ENCODE assay signal across 8 mouse cellular contexts in genomic region chrX:71556115-71556941, GRCm38 (mm10). TPM values are rescaled to one million over a fixed set of nuclear protein-coding genes. Genes with fewer than 3 reads are reported as not detected.
A peak's percentile ranks its signal among the peaks of the same experiment; 100 is the strongest.
DNase-seq lines count a peak whose midpoint lies in the region; ATAC-seq and TF ChIP-seq lines count a peak whose summit lies in the region.

No protein-coding gene starts in this region.

- no peak; a peak in 1 of 4 replicates for TF ChIP-seq POLR2A in MEL (IDR thresholded peaks at IDR 0.05; ENCODE audit: control insufficient read depth in 1 of 2, insufficient read depth in 1 of 2, low read depth in 1 of 2, low read length in 2 of 2, poor library complexity in 1 of 2)
- TF ChIP-seq POLR2A in testis, adult 2 months (IDR thresholded peaks at IDR 0.05; ENCODE audit: control insufficient read depth, low read depth, low read length), result no peak

- peak overlapping the region; percentile 66 for H3K4me2 ChIP-seq in heart, embryonic 16.5 days (ENCODE audit: low read depth, low read length)
- peak overlapping the region; percentile 42 for H3K4me2 ChIP-seq in midbrain, embryonic 14.5 days (ENCODE audit: low read length)

- no peak for TF ChIP-seq EP300 in MEL (IDR thresholded peaks at IDR 0.05; ENCODE audit: low read depth in 1 of 2, low read length in 2 of 2)

- peak; percentile 56 for ATAC-seq in heart, embryonic 16.5 days (replicated peaks; ENCODE audit: extremely low read depth, insufficient read depth, low FRiP score)
- peak; percentile 58 for ATAC-seq in midbrain, embryonic 14.5 days (ENCODE audit: low FRiP score, low TSS enrichment)

- WGBS in heart, embryonic 16.5 days, result 9% methylated on average over 52 of the region's 112 CpGs
- WGBS in midbrain, embryonic 14.5 days, result 28% methylated on average over 79 of the region's 112 CpGs

- peaks cover 11% of the 10 kb centered on the region for H3K79me2 ChIP-seq in MEL (ENCODE audit: control insufficient read depth, insufficient read depth, low read length, poor library complexity)

- peak overlapping the region; percentile 79 to 84 for H3K4me3 ChIP-seq in MEL (ENCODE audit: control insufficient read depth in 1 of 2, insufficient read depth in 1 of 2, low read depth in 2 of 2, low read length in 2 of 2)
- peak overlapping the region; percentile 77 for H3K4me3 ChIP-seq in heart, embryonic 16.5 days (ENCODE audit: low read length)
- peak overlapping the region; percentile 64 for H3K4me3 ChIP-seq in midbrain, embryonic 14.5 days (replicated peaks; ENCODE audit: low read depth, low read length)
- H3K4me3 ChIP-seq in testis, adult 2 months (ENCODE audit: control insufficient read depth, low read depth, low read length), result peak overlapping the region; percentile 84

- peaks cover 2 to 14% of the 10 kb centered on the region in 2 experiments for H3K36me3 ChIP-seq in MEL (ENCODE audit: control insufficient read depth in 1 of 2, insufficient read depth in 2 of 2, low read length in 2 of 2)
- peaks cover 4% of the 10 kb centered on the region; the same call in 1 of the 2 replicates for H3K36me3 ChIP-seq in heart, embryonic 16.5 days (ENCODE audit: control insufficient read depth, insufficient read depth)
- peaks cover 15% of the 10 kb centered on the region for H3K36me3 ChIP-seq in midbrain, embryonic 14.5 days (ENCODE audit: control insufficient read depth, insufficient read depth, low read length)
- no peaks in the 10 kb centered on the region for H3K36me3 ChIP-seq in testis, adult 2 months (ENCODE audit: control insufficient read depth, insufficient read depth, low read length)

- peak overlapping the region; percentile 75 for H3K27ac ChIP-seq in MEL (ENCODE audit: control insufficient read depth, low read depth, low read length)
- peak overlapping the region; percentile 79 for H3K27ac ChIP-seq in heart, embryonic 16.5 days (ENCODE audit: low read length)
- H3K27ac ChIP-seq in midbrain, embryonic 14.5 days (replicated peaks; ENCODE audit: low read depth, low read length), result peak overlapping the region; percentile 98
- H3K27ac ChIP-seq in testis, adult 2 months (ENCODE audit: control insufficient read depth, insufficient read depth, low read depth, low read length), result peak overlapping the region; percentile 88

- H3K27me3 ChIP-seq in MEL (ENCODE audit: control insufficient read depth in 1 of 2, insufficient read depth in 2 of 2, low read length in 2 of 2), result no peaks in the 10 kb centered on the region
- H3K27me3 ChIP-seq in heart, embryonic 16.5 days (ENCODE audit: control insufficient read depth, insufficient read depth, low read length), result no peaks in the 10 kb centered on the region
- no peaks in the 10 kb centered on the region for H3K27me3 ChIP-seq in midbrain, embryonic 14.5 days (ENCODE audit: control insufficient read depth, insufficient read depth, low read length)
- no peaks in the 10 kb centered on the region for H3K27me3 ChIP-seq in testis, adult 2 months (ENCODE audit: control insufficient read depth, insufficient read depth, low read length)

- no peaks in the 10 kb centered on the region for H3K9me3 ChIP-seq in MEL (replicated peaks; ENCODE audit: insufficient read depth, low read length)
- H3K9me3 ChIP-seq in heart, embryonic 16.5 days (replicated peaks; ENCODE audit: control insufficient read depth, low read length), result no peaks in the 10 kb centered on the region
- no peaks in the 10 kb centered on the region for H3K9me3 ChIP-seq in midbrain, embryonic 14.5 days (ENCODE audit: control insufficient read depth, low read length)

- TF ChIP-seq CTCF in MEL (IDR thresholded peaks at IDR 0.05 in 2 of 3, conservative IDR thresholded peaks at IDR 0.05 in 1 of 3; ENCODE audit: control insufficient read depth in 1 of 3, insufficient read depth in 1 of 3, low read depth in 2 of 3, low read length in 3 of 3, poor library complexity in 1 of 3, severe bottlenecking in 1 of 3), result no peak
- no peak for TF ChIP-seq CTCF in testis, adult 2 months (IDR thresholded peaks at IDR 0.05; ENCODE audit: control insufficient read depth, insufficient read depth, insufficient replicate concordance, low read depth, low read length)

- no peak for TF ChIP-seq RAD21 in MEL (IDR thresholded peaks at IDR 0.05; ENCODE audit: low read depth, low read length)

- DNase-seq in cerebellum, adult 11 months, result peak; percentile 8
- no peak for DNase-seq in cerebellum, adult 9-10 months
- DNase-seq in MEL (ENCODE audit: low read depth, low spot score), result no peak
- DNase-seq in embryo, embryonic 10.5 days (ENCODE audit: low spot score), result peak; percentile 22
- DNase-seq in kidney, postnatal 25 days, result peak; percentile 13 to 61
- DNase-seq in midbrain, embryonic 14.5 days, result peak; percentile 69

- peaks cover 3 to 4% of the 10 kb centered on the region in 2 experiments; a peak in 1 of 4 replicates for H3K4me1 ChIP-seq in MEL (ENCODE audit: control insufficient read depth in 1 of 2, insufficient read depth in 2 of 2, low read length in 2 of 2)
- 0 out of 2 replicates have a peak, but pooled peaks cover 2% of the 10 kb centered on the region for H3K4me1 ChIP-seq in heart, embryonic 16.5 days (ENCODE audit: control insufficient read depth, insufficient read depth, low read length)
- no peaks in the 10 kb centered on the region for H3K4me1 ChIP-seq in midbrain, embryonic 14.5 days (ENCODE audit: control insufficient read depth, insufficient read depth, low read length)
- H3K4me1 ChIP-seq in testis, adult 2 months (ENCODE audit: control insufficient read depth, insufficient read depth, low read length), result peaks cover 3% of the 10 kb centered on the region

- peak overlapping the region; percentile 87 for H3K9ac ChIP-seq in MEL (ENCODE audit: control insufficient read depth, low read depth, low read length, poor library complexity, severe bottlenecking)
- peak overlapping the region; percentile 89 for H3K9ac ChIP-seq in heart, embryonic 16.5 days (ENCODE audit: low read length)
- H3K9ac ChIP-seq in midbrain, embryonic 14.5 days (replicated peaks; ENCODE audit: low read length), result peak overlapping the region; percentile 89

TF ChIP-seq in MEL, 35 proteins besides CTCF, POLR2A, EP300 and RAD21:
- no peak for TF ChIP-seq ZMIZ1 (IDR thresholded peaks at IDR 0.05; ENCODE audit: low read depth, low read length)
- no peak for TF ChIP-seq KAT2A (conservative IDR thresholded peaks at IDR 0.05; ENCODE audit: low read depth, low read length)
- TF ChIP-seq BHLHE40 (IDR thresholded peaks at IDR 0.05; ENCODE audit: borderline replicate concordance, low read depth, low read length), result no peak
- TF ChIP-seq TAL1 (IDR thresholded peaks at IDR 0.05; ENCODE audit: low read length), result no peak

RNA-seq across cellular contexts. Expression of gene Hmgb3, which starts 0.6 kb away (rescaled TPM):
- 110 and 127 TPM in 2 replicates for total RNA-seq in MEL (2012; rRNA removed)
- polyA plus RNA-seq in MEL (2012; ENCODE audit: insufficient read depth in 1 of 2, insufficient read length in 2 of 2, low read depth in 1 of 2, low replicate concordance in 2 of 2, missing spikeins in 1 of 2), result 100 to 1,000 TPM in 1 of 2 experiments, not detected in 1; 181 TPM
- 152 and 160 TPM in 2 replicates for polyA plus RNA-seq in heart, embryonic 16.5 days (2015; fragmentation: Nextera tagmentation; extraction: Ambion mirVana)
- 391 and 468 TPM in 2 replicates for polyA plus RNA-seq in midbrain, embryonic 14.5 days (2014; fragmentation: Nextera tagmentation; extraction: Ambion mirVana)
- polyA plus RNA-seq in testis, adult 2 months (2012; rRNA removed), result 13.9 and 19.8 TPM in 2 replicates

Comparison
In these comparisons a context has a peak if more than half of its experiments do, and no peak if none do; other contexts are left out.
1. DNase-seq: peak in cerebellum, adult 11 months (single experiment), embryo, embryonic 10.5 days (single experiment), kidney, postnatal 25 days (2 of 2) and midbrain, embryonic 14.5 days (single experiment); none in cerebellum, adult 9-10 months (single experiment) and MEL (single experiment).
2. Peak in every context shown above with its lines, with median percentiles within 50 percentile points of each other: H3K27ac ChIP-seq, H3K4me3 ChIP-seq and H3K9ac ChIP-seq.